Mouse (Mus musculus): ENCODE measurements at regions not wholly inside any gene's neighbourhood (a gene's known extent, or its start where the extent isn't known, plus 50 kb on each side); places are given as distances from the start of the nearest gene placed in this dataset.

GRCm38 (mm10) chr14:54086660-54087059 is 167.2 kb downstream of the Dad1 start:
- H3K27me3 ChIP-seq (ENCODE audit: control insufficient read depth, insufficient read depth, low read length) = no peaks in the 10 kb centered on the region
- DNase-seq (ENCODE audit: low spot score) (no peak), ATAC-seq (ENCODE audit: low FRiP score, low read depth) (no peak)
- TF ChIP-seq POLR2A (IDR thresholded peaks at IDR 0.05; ENCODE audit: borderline replicate concordance, extremely low read depth, insufficient read depth, insufficient read length) = no peak
- peaks cover 5% of the 10 kb centered on the region; the same call in 1 of the 2 replicates for H3K4me1 ChIP-seq (ENCODE audit: control insufficient read depth, insufficient read depth, low read length)
- no peaks in the 10 kb centered on the region for H3K9me3 ChIP-seq (ENCODE audit: control insufficient read depth, low read length)
- H3K36me3 ChIP-seq (ENCODE audit: control insufficient read depth, insufficient read depth, low read length) = no peaks in the 10 kb centered on the region
- H3K9ac ChIP-seq (ENCODE audit: low read depth, low read length, severe bottlenecking) = no peak overlapping the region
- H3K4me3 ChIP-seq (replicated peaks; ENCODE audit: low read length) = no peak overlapping the region
- H3K4me2 ChIP-seq (replicated peaks; ENCODE audit: low read depth, low read length, severe bottlenecking) = no peak overlapping the region
- H3K27ac ChIP-seq (replicated peaks; ENCODE audit: low read depth, low read length) = no peak overlapping the region
- 86% methylated on average over 11 of the region's 11 CpGs for WGBS

- no peak for TF ChIP-seq POLR2A (IDR thresholded peaks at IDR 0.05; ENCODE audit: borderline replicate concordance, extremely low read depth, insufficient read depth, insufficient read length)
- Histone ChIP-seq H3K27ac (replicated peaks; ENCODE audit: low read depth, low read length) (no peak overlapping the region), H3K4me1 (ENCODE audit: control insufficient read depth, insufficient read depth, low read length) (peaks cover 4% of the 10 kb centered on the region; the same call in 1 of the 2 replicates), H3K4me2 (replicated peaks; ENCODE audit: low read depth, low read length, severe bottlenecking) (no peak overlapping the region), H3K9me3 (ENCODE audit: control insufficient read depth, low read length) (no peaks in the 10 kb centered on the region), H3K27me3 (ENCODE audit: control insufficient read depth, insufficient read depth, low read length) (no peaks in the 10 kb centered on the region), H3K36me3 (ENCODE audit: control insufficient read depth, insufficient read depth, low read length) (no peaks in the 10 kb centered on the region), H3K9ac (ENCODE audit: low read depth, low read length, severe bottlenecking) (no peak overlapping the region), H3K4me3 (replicated peaks; ENCODE audit: low read length) (no peak overlapping the region)
- ATAC-seq (ENCODE audit: low FRiP score, low read depth) = no peak
- WGBS = 75% methylated on average over 3 of the region's 3 CpGs
- no peak for DNase-seq (ENCODE audit: low spot score)
Measured at GRCm38 (mm10) chr14:54074659-54075058, 179.2 kb downstream of the Dad1 start.

- ATAC-seq (ENCODE audit: low FRiP score, low read depth) = peak; percentile 78
- WGBS = 28% methylated on average over 10 of the region's 10 CpGs
- H3K9ac ChIP-seq (ENCODE audit: low read depth, low read length, severe bottlenecking) = no peak overlapping the region
- no peak for TF ChIP-seq POLR2A (IDR thresholded peaks at IDR 0.05; ENCODE audit: borderline replicate concordance, extremely low read depth, insufficient read depth, insufficient read length)
- H3K4me3 ChIP-seq (replicated peaks; ENCODE audit: low read length) = peak overlapping the region; percentile 2; the same call in 1 of the 2 replicates
- no peaks in the 10 kb centered on the region for H3K36me3 ChIP-seq (ENCODE audit: control insufficient read depth, insufficient read depth, low read length)
- peak overlapping the region; percentile 28 for H3K27ac ChIP-seq (replicated peaks; ENCODE audit: low read depth, low read length)
- DNase-seq (ENCODE audit: low spot score) = peak; percentile 63
- peak overlapping the region; percentile 30 for H3K4me2 ChIP-seq (replicated peaks; ENCODE audit: low read depth, low read length, severe bottlenecking)
- H3K9me3 ChIP-seq (ENCODE audit: control insufficient read depth, low read length) = no peaks in the 10 kb centered on the region
- no peaks in the 10 kb centered on the region for H3K27me3 ChIP-seq (ENCODE audit: control insufficient read depth, insufficient read depth, low read length)
- peaks cover 4% of the 10 kb centered on the region; the same call in 1 of the 2 replicates for H3K4me1 ChIP-seq (ENCODE audit: control insufficient read depth, insufficient read depth, low read length)
Measured at GRCm38 (mm10) chr14:54072283-54072912, 181.5 kb downstream of the Dad1 start.

- DNase-seq (ENCODE audit: low spot score) = no peak
- Histone ChIP-seq H3K4me3 (replicated peaks; ENCODE audit: low read length) (no peak overlapping the region), H3K9me3 (ENCODE audit: control insufficient read depth, low read length) (no peaks in the 10 kb centered on the region), H3K9ac (ENCODE audit: low read depth, low read length, severe bottlenecking) (no peak overlapping the region), H3K27me3 (ENCODE audit: control insufficient read depth, insufficient read depth, low read length) (no peaks in the 10 kb centered on the region), H3K4me1 (ENCODE audit: control insufficient read depth, insufficient read depth, low read length) (peaks cover 4% of the 10 kb centered on the region; the same call in 1 of the 2 replicates), H3K36me3 (ENCODE audit: control insufficient read depth, insufficient read depth, low read length) (no peaks in the 10 kb centered on the region), H3K4me2 (replicated peaks; ENCODE audit: low read depth, low read length, severe bottlenecking) (no peak overlapping the region), H3K27ac (replicated peaks; ENCODE audit: low read depth, low read length) (no peak overlapping the region)
- TF ChIP-seq POLR2A (IDR thresholded peaks at IDR 0.05; ENCODE audit: borderline replicate concordance, extremely low read depth, insufficient read depth, insufficient read length) = no peak
- ATAC-seq (ENCODE audit: low FRiP score, low read depth) = no peak
Measured at GRCm38 (mm10) chr14:54070240-54070639, 183.7 kb downstream of the Dad1 start.

GRCm38 (mm10) chr14:54068684-54069083 is 185.2 kb downstream of the Dad1 start:
- Histone ChIP-seq H3K9me3 (ENCODE audit: control insufficient read depth, low read length) (no peaks in the 10 kb centered on the region), H3K4me3 (replicated peaks; ENCODE audit: low read length) (no peak overlapping the region), H3K4me1 (ENCODE audit: control insufficient read depth, insufficient read depth, low read length) (peaks cover 4% of the 10 kb centered on the region; the same call in 1 of the 2 replicates), H3K9ac (ENCODE audit: low read depth, low read length, severe bottlenecking) (no peak overlapping the region), H3K4me2 (replicated peaks; ENCODE audit: low read depth, low read length, severe bottlenecking) (no peak overlapping the region), H3K27ac (replicated peaks; ENCODE audit: low read depth, low read length) (no peak overlapping the region), H3K27me3 (ENCODE audit: control insufficient read depth, insufficient read depth, low read length) (no peaks in the 10 kb centered on the region), H3K36me3 (ENCODE audit: control insufficient read depth, insufficient read depth, low read length) (no peaks in the 10 kb centered on the region)
- DNase-seq (ENCODE audit: low spot score) (no peak), ATAC-seq (ENCODE audit: low FRiP score, low read depth) (no peak)
- 96% methylated on average over 1 of the region's 1 CpGs for WGBS
- no peak for TF ChIP-seq POLR2A (IDR thresholded peaks at IDR 0.05; ENCODE audit: borderline replicate concordance, extremely low read depth, insufficient read depth, insufficient read length)
